Mouse (Mus musculus) large intestine, adult 2 months (tissue): ENCODE results near the gene Serinc2. TPM values are rescaled to one million over a fixed set of nuclear protein-coding genes. Genes with fewer than 3 reads are reported as not detected.

Source experiments
- DNase-seq: peaks from one replicate; pipeline ENCODE4 v3.0.0-alpha.2; 2012; ENCODE audit warnings: low read depth, low spot score
- WGBS: fragments of 180-500 bp; shearing (Covaris S2); methylation state at CpG from one replicate; pipeline ENCODE4 v1.1.7; 2018; 5-methylcytosine and 5-hydroxymethylcytosine counted together
- polyA plus RNA-seq: library from polyadenylated mRNA; depleted of rRNA; stranded (reverse); fragments of >200 nt; gene quantifications from 2 replicates; pipeline ENCODE4 v1.2.3, GENCODE M21; 2012; rRNA removed

Serinc2 gene
- polyA plus RNA-seq, 1 experiment, result 289 TPM

DNA sequence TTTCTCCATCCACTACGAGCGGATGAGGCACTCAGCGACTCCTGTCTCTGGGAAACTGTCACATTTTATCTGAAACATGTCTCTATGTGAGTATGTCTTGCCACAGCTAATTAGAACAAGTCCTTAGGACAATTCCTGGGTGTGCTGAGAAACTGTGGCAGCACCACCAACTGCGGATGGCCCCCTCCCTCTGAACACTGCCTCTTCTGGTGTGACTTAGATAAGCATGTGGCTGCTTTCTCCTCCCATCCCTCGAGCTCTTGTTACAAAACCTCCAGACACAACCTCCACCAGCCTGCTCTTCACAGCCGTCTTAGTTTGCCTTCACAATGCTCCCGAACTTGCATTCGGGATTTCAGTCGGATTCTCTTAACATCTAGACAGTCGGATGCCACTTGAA lies 65.1 kb downstream of the Serinc2 start:
- WGBS, result 79% methylated on average over 10 of the region's 10 CpGs
- DNase-seq, result no peak

DNA sequence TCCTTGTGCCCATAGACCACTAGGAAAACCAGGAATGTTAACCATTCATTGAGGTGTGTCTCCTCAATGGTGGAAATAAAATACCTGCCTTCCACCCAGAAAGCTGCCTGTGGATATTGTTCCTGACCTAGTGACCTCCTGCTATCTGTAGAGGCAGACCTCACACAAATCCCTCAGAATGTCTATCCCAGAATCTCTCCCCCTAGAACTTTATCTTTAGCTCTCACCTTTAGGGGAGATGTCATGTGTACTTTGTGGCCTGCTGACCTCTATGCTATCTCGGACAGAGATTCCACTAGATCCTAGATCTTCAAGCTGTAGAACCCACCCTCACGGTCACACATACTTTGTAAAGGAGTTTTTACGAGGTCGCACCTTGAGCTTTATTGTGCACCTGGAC lies 65.8 kb downstream of the Serinc2 start:
- 46% methylated on average over 4 of the region's 4 CpGs for WGBS
- DNase-seq, result no peak

DNA sequence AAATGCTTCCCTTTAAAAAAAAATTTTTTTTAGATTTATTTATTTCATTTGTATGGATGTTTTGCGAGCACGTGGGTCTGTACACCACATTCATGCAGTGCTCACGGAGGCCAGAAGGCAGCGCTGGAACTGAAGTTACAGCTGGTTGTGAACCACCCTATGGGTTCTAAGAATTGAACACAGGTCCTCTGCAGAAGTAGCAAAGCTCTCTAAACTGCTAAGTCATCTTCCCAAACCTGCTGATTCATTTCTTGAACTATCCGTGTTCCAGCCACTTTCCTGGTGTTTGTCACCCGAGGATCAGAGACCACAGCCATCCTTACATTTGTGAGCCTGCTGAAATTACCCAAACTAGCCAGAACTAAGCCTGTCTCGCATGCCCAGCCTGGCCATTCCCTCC lies 66.6 kb downstream of the Serinc2 start:
- 67% methylated on average over 7 of the region's 7 CpGs for WGBS
- DNase-seq, result no peak

DNA sequence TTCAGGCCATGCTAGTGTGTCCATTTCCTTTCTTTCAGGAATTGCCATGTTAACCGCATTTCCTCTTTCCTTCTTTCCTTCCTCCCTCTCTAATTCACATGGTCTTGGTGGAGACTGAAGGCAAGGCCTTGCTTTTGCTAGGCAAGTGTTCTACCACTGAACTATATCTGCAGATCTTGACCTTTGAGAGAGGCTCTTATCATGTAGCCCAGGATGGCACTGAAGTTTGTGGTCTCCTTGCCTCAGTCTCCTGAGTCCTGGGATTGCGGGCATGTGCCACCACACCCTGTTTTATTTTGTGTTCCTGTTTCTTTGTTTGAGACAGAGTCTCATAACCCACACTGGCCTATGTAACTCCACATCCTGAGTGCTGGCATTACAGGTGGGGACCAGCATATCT lies 67.1 kb downstream of the Serinc2 start:
- DNase-seq, result no peak
- WGBS, result 82% methylated on average over 2 of the region's 2 CpGs

Other genes starting within 250 kb of the Serinc2 start
- 9.8 and 10.5 TPM in 2 replicates for gene Col16a1, start 231.4 kb downstream of the Serinc2 start, polyA plus RNA-seq
- 183 and 198 TPM in 2 replicates for gene Pef1, start 176.6 kb downstream of the Serinc2 start, polyA plus RNA-seq
- 1.8 and 3.2 TPM in 2 replicates for gene Hcrtr1, start 139.8 kb downstream of the Serinc2 start, polyA plus RNA-seq
- gene Tinagl1, start 104.1 kb downstream of the Serinc2 start, polyA plus RNA-seq, result 84.0 and 85.1 TPM in 2 replicates
- gene Gm853, start 56.8 kb downstream of the Serinc2 start, polyA plus RNA-seq, result not detected in 2 replicates
- 2.2 and 2.6 TPM in 2 replicates for gene Fabp3, start 29.4 kb upstream of the Serinc2 start, polyA plus RNA-seq
- gene Gm10570, start 29.5 kb upstream of the Serinc2 start, polyA plus RNA-seq, result 0.35 TPM in 1 of 2 replicates, not detected in the other
- 20.3 and 24.5 TPM in 2 replicates for gene Zcchc17, start 80.7 kb upstream of the Serinc2 start, polyA plus RNA-seq
- gene Snrnp40, start 80.9 kb upstream of the Serinc2 start, polyA plus RNA-seq, result 43.0 and 44.9 TPM in 2 replicates